Mouse (Mus musculus) forebrain, postnatal 0 days (tissue): Measurements from ENCODE around the gene Alk. TPM values are rescaled to one million over a fixed set of nuclear protein-coding genes. Genes with fewer than 3 reads are reported as not detected.

Experiments used
- ATAC-seq: fragments of 200-750 bp; cut with Nextera tagmentation; 2 replicates; pipeline ENCODE4 v1.8.0; 2017; ENCODE audit warnings: mild to moderate bottlenecking, moderate library complexity
- DNase-seq: peaks from one replicate; pipeline ENCODE4 v3.0.0-alpha.2; 2015
- H3K27ac ChIP-seq: fragments of 300-500 bp; sonication (generic); 2 replicates; pipeline ENCODE4 v1.5.1; 2014; ENCODE audit warnings: low read depth, mild to moderate bottlenecking, antibody characterized with exemption, low read length, moderate library complexity, mixed read lengths
- H3K27me3 ChIP-seq: fragments of 300-500 bp; sonication (generic); 2 replicates; pipeline ENCODE4 v1.6.1; 2014; ENCODE audit warnings: mild to moderate bottlenecking, low read length, mixed read lengths; ENCODE audit not compliant: insufficient read depth
- H3K36me3 ChIP-seq: fragments of 300-500 bp; sonication (generic); 2 replicates; pipeline ENCODE4 v1.6.1; 2014; ENCODE audit warnings: mild to moderate bottlenecking, moderate library complexity; ENCODE audit not compliant: insufficient read depth
- H3K4me1 ChIP-seq: fragments of 300-500 bp; sonication (generic); 2 replicates; pipeline ENCODE4 v1.6.1; 2014; ENCODE audit warnings: antibody characterized with exemption; ENCODE audit not compliant: insufficient read depth
- H3K4me2 ChIP-seq: fragments of 300-500 bp; sonication (generic); 2 replicates; pipeline ENCODE4 v1.6.1; 2014; ENCODE audit warnings: low read depth, mild to moderate bottlenecking, moderate library complexity
- H3K4me3 ChIP-seq: fragments of 300-500 bp; sonication (generic); 2 replicates; pipeline ENCODE4 v1.5.1; 2014; ENCODE audit warnings: low read depth, low read length, mixed read lengths
- H3K9ac ChIP-seq: fragments of 300-500 bp; sonication (generic); 2 replicates; pipeline ENCODE4 v1.6.1; 2014; ENCODE audit warnings: mild to moderate bottlenecking
- H3K9me3 ChIP-seq: fragments of 300-500 bp; sonication (generic); 2 replicates; pipeline ENCODE4 v1.6.1; 2016; ENCODE audit warnings: low read length
- CTCF ChIP-seq: sonication (generic); IDR thresholded peaks from 2 replicates; pipeline ENCODE4 v1.5.1; 2016; ENCODE audit warnings: antibody characterized with exemption, control low read depth, low read depth
- WGBS: fragments of 180-500 bp; shearing (Covaris S2); extraction: QIAGEN DNeasy Blood & Tissue Kit; methylation state at CpG from one replicate; pipeline ENCODE4 v1.1.7; 2014; 5-methylcytosine and 5-hydroxymethylcytosine counted together
- polyA plus RNA-seq: library from polyadenylated mRNA; unstranded; fragments of >200 nt; fragmentation: Nextera tagmentation; extraction: Ambion mirVana; gene quantifications from 2 replicates; pipeline ENCODE4 v1.2.1, GENCODE M21; 2015
- total RNA-seq: library from RNA; depleted of rRNA; stranded (reverse); fragments of >200 nt; gene quantifications from 2 replicates; pipeline ENCODE4 v1.2.3, GENCODE M21; 2014

The Alk gene
- total and polyA plus RNA-seq, 2 experiments from 2014 or later: 1.6 to 8.8 TPM

DNA sequence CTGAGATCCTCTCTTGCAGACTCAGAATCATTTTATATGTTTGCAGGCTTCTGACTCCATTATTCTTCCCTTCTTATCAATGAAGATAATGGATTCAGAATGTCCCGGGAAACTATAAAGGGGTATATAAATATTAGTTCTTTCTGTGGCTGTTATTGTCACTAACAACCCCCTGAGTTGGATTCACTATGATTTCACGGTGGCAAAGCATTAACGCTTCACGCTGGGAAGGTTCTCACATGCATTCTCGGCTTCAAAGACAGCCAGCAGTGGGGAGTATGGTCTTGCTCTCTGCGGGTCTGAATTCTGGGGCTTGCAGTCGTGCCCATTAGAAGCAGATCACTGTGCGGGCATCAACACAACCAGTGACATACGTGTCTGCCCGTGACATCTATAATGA, 34.9 kb downstream of the Alk start:
- WGBS: 71% methylated on average over 10 of the region's 10 CpGs
- no peaks in the 10 kb centered on the region for H3K9me3 ChIP-seq
- no peak for TF ChIP-seq CTCF
- no peak overlapping the region for H3K4me2 ChIP-seq
- no peak overlapping the region for H3K27ac ChIP-seq
- H3K4me1 ChIP-seq: no peaks in the 10 kb centered on the region
- DNase-seq: no peak
- ATAC-seq: no peak
- H3K9ac ChIP-seq: no peak overlapping the region
- no peak overlapping the region for H3K4me3 ChIP-seq
- no peaks in the 10 kb centered on the region for H3K27me3 ChIP-seq
- no peaks in the 10 kb centered on the region for H3K36me3 ChIP-seq

DNA sequence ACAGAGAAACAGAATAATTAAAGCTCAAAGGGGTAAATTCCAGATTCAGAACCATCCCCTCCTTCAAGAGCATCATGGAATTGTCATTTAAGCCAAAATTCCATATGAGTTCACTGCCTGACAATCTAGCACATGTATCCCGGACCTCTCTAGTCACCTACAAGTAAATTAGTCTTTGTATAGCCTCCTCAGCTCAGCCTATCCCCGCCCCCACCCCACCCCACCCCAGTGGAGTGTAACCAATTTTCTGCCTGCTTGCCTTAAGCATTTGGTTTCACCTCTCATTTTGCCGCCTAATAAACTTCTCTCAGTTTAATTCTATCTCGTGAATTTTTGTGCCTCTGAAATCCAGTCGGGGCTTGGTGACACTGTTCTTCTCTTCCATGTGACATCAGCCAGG, 41.0 kb downstream of the Alk start:
- no peak for DNase-seq
- 62% methylated on average over 5 of the region's 5 CpGs for WGBS

GRCm38 (mm10) chr17:72561471-72561870, 43.0 kb downstream of the Alk start:
- H3K9me3 ChIP-seq: no peaks in the 10 kb centered on the region
- H3K4me1 ChIP-seq: no peaks in the 10 kb centered on the region
- WGBS: 21% methylated on average over 3 of the region's 3 CpGs
- H3K4me3 ChIP-seq: no peak overlapping the region
- TF ChIP-seq CTCF: no peak
- peak; percentile 35 for DNase-seq
- H3K27me3 ChIP-seq: no peaks in the 10 kb centered on the region
- ATAC-seq: peak; percentile 81
- H3K9ac ChIP-seq: no peak overlapping the region
- no peaks in the 10 kb centered on the region for H3K36me3 ChIP-seq
- H3K4me2 ChIP-seq: no peak overlapping the region
- H3K27ac ChIP-seq: no peak overlapping the region

More for the DNA sequence above, 41.0 kb downstream of the Alk start:
- no peak for ATAC-seq
- no peak for TF ChIP-seq CTCF
- H3K4me1 ChIP-seq: no peaks in the 10 kb centered on the region
- H3K9ac ChIP-seq: no peak overlapping the region
- no peaks in the 10 kb centered on the region for H3K36me3 ChIP-seq
- no peak overlapping the region for H3K27ac ChIP-seq
- H3K4me3 ChIP-seq: no peak overlapping the region
- no peaks in the 10 kb centered on the region for H3K27me3 ChIP-seq
- H3K9me3 ChIP-seq: no peaks in the 10 kb centered on the region
- H3K4me2 ChIP-seq: no peak overlapping the region

GRCm38 (mm10) chr17:72560771-72561170, 43.7 kb downstream of the Alk start:
- ATAC-seq: no peak
- WGBS: 80% methylated on average over 1 of the region's 1 CpGs
- H3K4me2 ChIP-seq: no peak overlapping the region

GRCm38 (mm10) chr17:72557029-72557735, 47.2 kb downstream of the Alk start:
- no peak overlapping the region for H3K27ac ChIP-seq
- H3K27me3 ChIP-seq: no peaks in the 10 kb centered on the region
- ATAC-seq (no peak), DNase-seq (no peak)
- H3K9ac ChIP-seq: no peak overlapping the region
- WGBS: 43% methylated on average over 6 of the region's 6 CpGs
- TF ChIP-seq CTCF: no peak
- no peaks in the 10 kb centered on the region for H3K9me3 ChIP-seq
- no peaks in the 10 kb centered on the region for H3K4me1 ChIP-seq
- no peak overlapping the region for H3K4me2 ChIP-seq
- H3K4me3 ChIP-seq: no peak overlapping the region
- no peaks in the 10 kb centered on the region for H3K36me3 ChIP-seq

More at GRCm38 (mm10) chr17:72560771-72561170, 43.7 kb downstream of the Alk start:
- Histone ChIP-seq H3K27ac (no peak overlapping the region), H3K4me3 (no peak overlapping the region), H3K36me3 (no peaks in the 10 kb centered on the region), H3K9me3 (no peaks in the 10 kb centered on the region), H3K27me3 (no peaks in the 10 kb centered on the region), H3K4me1 (no peaks in the 10 kb centered on the region), H3K9ac (no peak overlapping the region)
- TF ChIP-seq CTCF: no peak
- DNase-seq: no peak

GRCm38 (mm10) chr17:72546274-72546673, 58.2 kb downstream of the Alk start:
- no peak for DNase-seq
- Histone ChIP-seq H3K4me2 (no peak overlapping the region), H3K4me1 (no peaks in the 10 kb centered on the region), H3K4me3 (no peak overlapping the region), H3K27me3 (no peaks in the 10 kb centered on the region), H3K9ac (no peak overlapping the region), H3K9me3 (no peaks in the 10 kb centered on the region), H3K36me3 (no peaks in the 10 kb centered on the region), H3K27ac (no peak overlapping the region)
- ATAC-seq: no peak; the same call in 1 of the 2 replicates
- 70% methylated on average over 4 of the region's 4 CpGs for WGBS
- TF ChIP-seq CTCF: no peak

DNA sequence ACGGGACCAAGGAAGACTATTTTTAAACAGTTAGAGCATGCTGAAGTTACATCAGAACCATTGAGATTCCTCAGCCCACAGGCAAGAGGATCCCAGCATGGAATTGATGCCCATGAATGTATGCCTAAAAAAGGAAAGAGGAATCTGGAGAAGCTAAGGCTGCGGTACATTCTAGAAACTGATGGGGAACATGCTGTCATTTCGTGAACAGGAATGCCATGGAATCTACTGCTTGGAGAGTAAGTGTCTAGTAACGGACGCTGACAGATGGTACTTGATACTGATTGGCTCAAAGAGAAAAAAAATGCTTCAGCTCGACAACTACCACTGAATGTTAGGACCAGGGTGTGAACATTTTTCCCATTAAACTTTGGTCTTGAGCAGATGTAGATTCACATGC, 69.1 kb downstream of the Alk start:
- H3K36me3 ChIP-seq: no peaks in the 10 kb centered on the region
- H3K9ac ChIP-seq: no peak overlapping the region
- 79% methylated on average over 6 of the region's 6 CpGs for WGBS
- no peaks in the 10 kb centered on the region for H3K27me3 ChIP-seq
- no peak overlapping the region for H3K27ac ChIP-seq
- H3K4me2 ChIP-seq: no peak overlapping the region
- no peaks in the 10 kb centered on the region for H3K4me1 ChIP-seq
- ATAC-seq (no peak), DNase-seq (no peak)
- no peak for TF ChIP-seq CTCF
- no peak overlapping the region for H3K4me3 ChIP-seq
- no peaks in the 10 kb centered on the region for H3K9me3 ChIP-seq
